Mouse (Mus musculus): ENCODE measurements at regions not wholly inside any gene's neighbourhood (a gene's known extent, or its start where the extent isn't known, plus 50 kb on each side); places are given as distances from the start of the nearest gene placed in this dataset.

- peak; percentile 41 to 46 for DNase-seq (ENCODE audit: low spot score in 2 of 2)
- intact Hi-C loops (cut with DNase I): loop anchor here (5.0 kb wide), 1 partner anchor 275 kb away; no protein-coding TSS in a partner anchor
These were observed 73.1 kb downstream of the Olfr444 start for GRCm38 (mm10) chr6:43021967-43022366.
